Mouse (Mus musculus) ES-CJ7 (cell line): ENCODE results near the gene M6pr.
A peak's percentile ranks its signal among the peaks of the same experiment; 100 is the strongest.

Source experiments
- DNase-seq: peaks from one replicate; pipeline ENCODE4 v3.0.0; 2011; ENCODE audit warnings: low read depth, low spot score

Gene M6pr

DNA sequence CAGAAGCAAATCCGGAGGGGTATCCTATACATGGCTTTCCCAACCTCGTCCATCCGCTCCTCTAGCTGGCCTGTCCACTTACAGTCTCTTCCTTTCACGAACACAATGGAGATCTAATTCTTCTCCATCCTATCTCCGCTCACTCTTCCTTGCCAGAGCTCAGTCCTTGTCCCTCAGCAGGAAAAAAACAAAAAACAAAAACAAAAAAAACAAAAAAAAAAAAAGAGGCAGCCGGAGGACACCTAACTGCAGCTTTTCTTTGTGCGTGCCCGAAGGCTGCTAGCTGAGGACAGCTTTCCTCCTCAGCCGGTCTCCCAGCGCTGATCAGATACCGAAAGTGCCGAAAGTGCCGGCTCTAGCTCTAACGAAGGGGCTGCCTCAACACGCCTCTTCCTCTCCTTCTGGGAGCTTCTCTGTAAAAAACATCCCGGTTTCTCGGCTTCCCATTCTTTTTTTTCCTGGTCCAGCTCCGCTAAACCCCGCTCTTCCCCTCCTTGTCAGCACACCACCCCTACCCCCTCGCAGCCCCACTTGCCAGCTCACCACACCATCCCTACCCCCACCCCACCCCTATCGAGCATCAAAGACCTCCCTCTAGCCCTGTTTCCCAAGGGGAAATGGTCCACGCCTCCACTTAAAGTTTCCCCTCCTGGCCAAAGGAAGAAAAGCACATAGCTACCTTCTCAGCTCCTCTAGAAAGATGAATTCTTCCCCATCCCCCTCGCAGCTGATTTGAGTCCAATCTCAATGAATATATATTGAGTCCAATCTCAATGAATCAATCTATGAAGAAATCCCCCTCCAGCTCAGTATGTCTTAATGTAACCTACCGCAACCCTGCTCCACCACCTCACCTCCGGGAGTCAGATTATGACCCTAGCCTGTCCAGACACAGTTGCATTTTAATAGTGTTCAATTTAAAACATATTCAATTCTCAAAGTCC lies 11.0 kb upstream of the M6pr start:
- DNase-seq: peak; percentile 76

DNA sequence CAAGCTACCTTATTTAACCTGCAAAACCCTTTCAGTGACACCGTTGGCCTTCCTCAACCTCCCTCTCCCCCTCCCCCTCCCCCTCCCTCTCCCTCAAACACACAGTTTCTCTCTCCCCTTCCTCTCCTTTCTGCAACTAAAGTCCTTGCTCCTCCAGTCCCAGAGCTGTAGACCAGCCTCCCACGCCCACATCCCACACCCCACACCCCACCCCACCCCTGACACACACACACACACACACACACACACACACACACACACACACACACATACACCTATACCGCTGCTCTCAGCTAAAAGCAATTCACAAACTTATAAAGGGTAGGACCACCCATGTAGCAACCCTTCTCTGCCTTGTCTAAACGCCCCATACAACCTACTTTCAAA lies 10.3 kb upstream of the M6pr start:
- no peak for DNase-seq

DNA sequence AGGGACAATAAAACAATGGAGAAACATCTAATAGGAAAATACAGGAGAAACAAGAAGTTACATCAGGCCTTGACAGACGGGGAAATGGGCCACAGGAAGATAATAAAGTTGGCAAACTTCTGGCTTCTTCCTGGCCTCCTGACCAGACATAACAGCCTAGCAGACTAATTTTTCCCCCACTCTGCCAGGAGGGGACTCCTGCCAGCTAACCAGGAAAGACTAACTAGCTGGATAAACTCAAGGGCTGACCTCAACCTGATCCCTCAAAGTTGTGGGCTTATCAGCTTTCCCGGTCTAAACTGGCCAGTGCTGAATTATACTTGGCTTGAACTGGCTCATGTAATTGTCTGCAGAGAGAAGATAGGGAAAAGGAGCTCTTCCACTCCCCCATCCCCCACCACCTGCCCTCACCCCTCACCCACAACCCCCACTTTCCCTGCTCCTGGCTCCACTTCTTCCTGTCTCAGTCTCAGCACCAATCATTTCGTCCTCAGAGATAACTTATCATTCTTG lies 8.8 kb upstream of the M6pr start:
- DNase-seq: peak; percentile 58

DNA sequence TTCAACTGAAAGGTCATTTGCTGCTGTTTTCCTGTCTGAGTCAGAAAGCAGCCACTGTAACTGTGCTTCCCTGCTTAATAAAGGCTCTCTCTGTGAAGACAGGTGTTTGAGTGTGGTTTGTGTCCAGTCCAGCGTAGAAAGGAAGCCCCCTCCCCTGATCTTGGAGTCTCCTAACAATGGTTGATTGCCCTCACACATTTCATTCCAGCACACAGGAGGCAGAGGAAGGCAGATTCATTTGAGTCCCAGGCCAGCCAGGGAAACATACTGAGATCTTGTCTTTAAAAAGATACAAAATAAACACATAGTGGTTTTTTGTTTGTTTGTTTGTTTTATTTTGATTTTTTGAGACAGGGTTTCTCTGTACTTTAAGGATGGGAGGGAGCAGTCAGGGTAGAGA lies 6.4 kb upstream of the M6pr start:
- no peak for DNase-seq

DNA sequence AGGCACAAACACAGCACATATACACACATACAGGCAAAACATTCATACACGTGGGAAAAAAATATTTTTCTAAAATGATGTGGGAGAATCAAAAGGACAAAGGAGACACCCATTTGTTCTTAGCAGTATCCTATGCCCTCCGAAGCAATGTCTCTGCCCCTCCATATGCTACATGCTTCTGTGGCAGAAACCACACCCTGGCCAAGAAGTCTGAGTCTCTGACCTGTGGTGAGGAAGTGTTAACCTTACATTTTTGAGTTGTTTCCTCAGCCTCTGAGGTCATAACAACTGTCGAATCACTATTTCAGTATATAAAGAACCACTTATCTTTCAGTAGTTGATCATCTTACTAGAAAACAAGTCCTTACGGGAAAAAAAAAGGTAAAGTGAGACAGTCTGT lies 5.9 kb upstream of the M6pr start:
- no peak for DNase-seq

DNA sequence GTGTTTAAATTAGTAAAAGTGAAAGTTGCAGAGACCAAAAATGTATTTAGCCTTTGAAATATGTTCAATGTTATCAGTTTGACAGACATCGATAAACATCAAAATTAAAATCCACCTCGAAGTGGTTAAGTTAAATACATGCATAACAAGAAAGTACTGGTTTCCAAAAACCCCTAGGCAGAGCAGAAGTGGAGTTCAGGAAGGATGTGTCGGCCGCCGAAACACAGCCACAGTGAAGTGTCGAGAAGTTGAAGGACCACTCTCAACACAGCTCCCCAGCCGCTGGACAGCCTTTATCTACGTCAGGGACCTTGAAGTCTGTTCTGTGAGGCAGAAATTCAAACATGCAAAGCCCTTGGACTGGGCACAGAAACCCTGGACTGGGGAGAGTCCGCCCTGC lies 5.0 kb upstream of the M6pr start:
- no peak for DNase-seq

DNA sequence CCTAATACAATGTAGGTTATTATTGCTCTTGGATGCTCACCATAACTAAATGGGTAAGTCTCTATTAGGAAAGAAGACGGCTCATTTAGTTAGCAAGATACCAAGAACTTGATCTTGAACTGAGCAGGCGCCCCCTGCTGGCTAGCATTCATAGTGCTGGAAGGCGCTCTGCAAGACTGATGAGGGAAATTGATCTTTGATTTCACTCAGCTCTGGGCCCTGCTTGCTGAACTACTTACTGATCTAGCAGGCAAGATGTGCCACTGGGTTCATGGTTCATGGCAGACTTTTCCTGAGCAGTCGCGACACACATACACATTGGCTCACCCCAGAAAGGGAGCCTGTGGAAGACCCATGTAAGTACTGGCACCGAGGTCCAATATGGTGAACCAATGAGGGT lies 4.2 kb upstream of the M6pr start:
- peak; percentile 93 for DNase-seq

DNA sequence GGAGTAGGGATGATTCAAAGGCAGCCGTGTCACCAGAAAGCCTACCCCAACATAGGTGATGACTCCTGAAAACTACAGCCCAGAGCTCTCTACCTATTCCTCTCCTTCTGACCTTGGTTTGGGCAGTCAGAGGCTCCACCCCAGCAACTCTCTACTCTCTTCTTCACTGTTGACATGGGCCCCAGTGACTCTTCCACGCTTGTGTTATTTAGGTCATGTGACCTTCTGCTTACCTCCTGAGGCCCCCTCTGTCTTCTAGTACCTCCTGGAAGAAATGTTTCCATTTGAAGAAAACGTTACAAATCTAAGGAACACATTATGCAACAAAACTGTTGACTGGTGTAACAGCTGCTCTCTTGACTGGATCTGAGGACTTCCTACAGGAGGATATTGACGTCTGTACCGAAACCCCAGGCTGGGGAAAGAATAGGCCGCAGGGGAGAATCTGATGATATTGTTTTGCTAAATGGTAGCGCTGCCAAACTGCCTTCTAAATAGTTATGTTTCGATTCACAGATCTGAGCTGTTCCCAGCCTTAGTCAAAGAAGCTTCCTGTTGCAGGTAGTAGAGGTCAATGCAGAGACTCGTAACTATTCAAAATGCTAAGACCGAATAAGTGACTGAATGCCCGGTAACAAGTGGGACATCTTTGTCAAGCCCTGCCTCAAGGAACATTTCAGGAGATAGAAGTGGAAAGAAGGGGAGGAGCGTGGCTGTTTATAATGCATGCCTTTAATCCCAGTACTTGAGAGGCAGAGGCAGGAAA lies 3.5 kb upstream of the M6pr start:
- DNase-seq: no peak

DNA sequence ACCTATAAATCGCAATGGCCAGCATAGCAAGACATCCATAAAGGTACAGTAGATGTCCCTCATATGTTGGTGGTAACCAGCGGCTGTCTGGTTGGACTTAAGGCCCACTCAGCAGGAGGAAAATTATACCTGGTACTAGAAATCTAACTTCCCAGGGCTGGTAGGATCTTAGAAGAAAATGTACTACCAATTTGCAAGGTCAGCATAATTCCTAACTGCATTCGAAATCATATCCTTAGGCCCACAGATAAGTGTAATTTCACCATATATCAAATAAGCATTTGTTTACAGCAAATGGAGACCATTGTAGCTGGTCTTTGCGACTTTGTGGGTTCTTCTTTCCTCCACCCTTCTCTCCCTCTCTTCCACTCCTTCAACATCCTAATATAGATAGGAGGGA lies 1.8 kb upstream of the M6pr start:
- no peak for DNase-seq

DNA sequence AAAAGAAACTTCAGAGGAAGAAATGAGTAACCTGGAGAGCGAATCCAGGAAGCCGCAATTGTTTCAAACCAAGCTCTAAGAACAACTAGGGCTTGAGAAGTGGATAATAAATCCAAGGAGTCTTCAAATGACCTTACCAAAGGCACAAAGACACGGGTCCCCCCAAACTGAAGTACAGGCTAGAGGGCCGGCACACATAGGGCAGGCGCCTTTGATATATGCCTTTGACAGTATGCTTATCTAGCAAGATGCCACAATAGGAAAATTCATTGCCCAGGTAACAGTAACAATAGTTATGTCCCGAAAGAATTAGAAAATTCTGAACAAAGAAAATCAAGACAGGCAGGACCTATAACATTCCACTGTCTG lies 400 bp upstream of the M6pr start:
- no peak for DNase-seq

DNA sequence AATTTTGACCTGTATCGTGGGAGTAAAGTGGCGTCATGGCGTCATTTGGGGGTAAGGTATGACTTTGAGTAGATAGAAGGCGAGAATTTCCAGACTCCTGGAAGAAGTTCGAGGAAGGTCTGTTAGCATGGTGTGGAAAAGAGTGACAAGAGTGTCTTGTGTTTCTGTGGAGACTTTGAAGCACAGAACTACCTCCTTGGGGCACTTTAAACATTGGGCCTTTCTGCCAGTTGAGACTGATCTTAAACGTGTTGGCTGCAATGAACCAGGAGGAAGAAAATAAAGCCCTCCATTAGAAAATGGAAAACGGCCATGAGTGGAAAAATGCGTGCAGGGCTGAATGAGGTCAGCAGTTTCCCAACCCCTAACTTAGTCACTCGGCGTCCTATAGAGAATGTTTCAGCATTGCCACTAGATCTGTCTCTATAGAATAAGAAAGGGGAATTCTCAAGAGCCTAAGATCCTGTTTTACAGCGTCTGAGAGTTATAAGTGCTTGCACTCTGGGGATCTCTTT lies 983 bp downstream of the M6pr start:
- no peak for DNase-seq

DNA sequence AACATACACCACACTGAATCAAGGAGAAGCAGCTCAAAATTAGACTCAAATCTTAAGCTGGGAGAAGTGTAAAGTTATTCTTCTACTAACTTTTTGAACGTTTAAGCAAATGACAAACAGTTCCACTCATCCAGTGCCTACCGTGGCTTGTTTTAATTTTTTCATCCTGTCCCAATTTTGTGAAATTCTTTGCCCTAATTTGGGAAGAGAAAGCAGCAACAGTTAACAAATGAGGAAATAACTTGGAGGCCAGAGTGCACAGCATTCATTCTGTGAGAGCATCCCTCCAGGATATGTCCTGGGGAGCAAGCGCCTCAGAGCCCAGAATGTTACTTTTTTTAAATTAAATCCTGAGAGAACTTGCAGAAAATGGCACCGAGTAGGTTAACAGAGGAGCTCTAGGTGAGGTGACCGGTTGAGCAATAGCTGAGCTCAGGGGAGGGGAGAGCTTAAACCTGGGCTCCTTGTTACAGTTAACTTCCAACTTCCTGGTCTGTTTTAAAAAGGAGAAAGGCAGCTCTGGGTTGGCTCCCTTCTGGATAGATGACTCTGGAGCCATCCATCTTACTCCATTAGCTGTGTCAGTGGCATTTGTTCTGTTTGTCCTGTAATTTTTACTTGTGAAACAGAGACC lies 1.8 kb downstream of the M6pr start:
- DNase-seq: no peak

DNA sequence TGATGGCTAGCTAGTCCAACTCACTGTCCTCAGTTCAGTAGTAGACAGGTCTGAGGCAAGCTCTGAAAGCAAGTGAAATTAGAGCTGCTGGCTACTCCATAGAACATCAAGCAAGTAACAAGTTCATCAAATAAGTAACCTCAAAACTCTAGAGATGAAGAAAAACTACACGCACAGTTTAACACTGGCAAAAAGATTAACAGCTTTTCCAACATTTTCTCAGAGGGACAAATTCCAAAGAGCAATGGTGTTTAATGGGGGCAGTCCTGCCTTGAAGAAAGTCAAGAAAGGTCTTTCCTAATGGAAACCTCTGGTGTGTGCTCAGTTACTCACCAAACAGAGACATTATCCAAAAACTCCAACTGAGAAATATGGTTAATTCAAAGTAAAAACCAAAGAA lies 10.2 kb downstream of the M6pr start:
- DNase-seq: no peak

DNA sequence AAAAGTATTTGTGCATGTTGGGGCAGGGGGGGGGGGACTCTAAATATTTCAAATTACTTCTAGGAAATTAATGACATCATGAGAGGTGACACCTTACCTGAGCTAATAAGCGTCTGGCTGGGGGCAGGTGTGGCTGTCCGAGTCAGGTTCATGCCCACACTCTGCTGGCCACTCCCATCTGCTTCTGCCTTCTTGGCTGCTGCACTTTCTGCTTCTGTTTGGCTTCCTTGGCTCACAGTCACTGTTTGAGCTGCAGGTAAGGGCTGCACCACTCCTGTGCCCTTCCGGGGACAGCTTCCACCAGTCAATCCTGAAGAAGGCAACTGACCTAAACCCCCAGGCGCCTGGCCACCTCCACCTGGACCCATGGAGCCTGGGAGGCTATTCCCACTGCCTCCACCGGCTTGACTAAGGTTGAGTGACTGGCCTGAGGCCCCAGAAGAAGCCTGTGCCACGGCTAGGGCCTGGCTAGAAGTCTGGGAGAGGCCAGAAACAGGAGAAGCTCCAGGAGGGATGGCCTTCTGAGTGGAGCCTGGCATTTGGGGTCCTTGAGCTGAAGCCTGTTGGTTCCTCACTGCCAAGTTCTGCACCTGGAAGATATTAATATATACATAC lies 16.9 kb downstream of the M6pr start:
- DNase-seq: no peak

DNA sequence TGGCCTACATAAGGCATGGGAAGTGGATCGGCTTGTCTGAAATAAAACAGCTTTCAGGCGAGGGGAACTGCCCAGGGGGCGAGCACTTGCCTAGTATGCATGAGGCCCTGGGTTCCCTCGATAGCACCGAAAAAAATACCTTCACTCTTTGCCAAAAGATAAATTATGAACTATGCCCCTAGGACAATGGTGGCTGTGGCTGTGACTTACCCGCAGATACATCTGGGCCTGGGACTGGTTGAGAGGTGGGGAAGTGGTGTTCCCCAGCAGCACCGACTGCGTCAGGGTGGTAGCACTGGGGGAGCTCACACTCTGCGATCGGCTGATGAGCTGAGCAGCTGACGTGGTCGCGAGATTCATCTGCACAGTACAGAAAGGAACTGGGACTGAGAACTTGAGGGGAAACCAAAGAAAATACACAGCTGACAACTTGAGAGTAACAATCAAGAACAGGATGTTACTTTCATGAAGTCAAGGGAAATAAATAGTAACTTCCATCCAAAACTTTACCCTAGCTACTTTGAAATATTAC lies 24.6 kb downstream of the M6pr start:
- DNase-seq: no peak

DNA sequence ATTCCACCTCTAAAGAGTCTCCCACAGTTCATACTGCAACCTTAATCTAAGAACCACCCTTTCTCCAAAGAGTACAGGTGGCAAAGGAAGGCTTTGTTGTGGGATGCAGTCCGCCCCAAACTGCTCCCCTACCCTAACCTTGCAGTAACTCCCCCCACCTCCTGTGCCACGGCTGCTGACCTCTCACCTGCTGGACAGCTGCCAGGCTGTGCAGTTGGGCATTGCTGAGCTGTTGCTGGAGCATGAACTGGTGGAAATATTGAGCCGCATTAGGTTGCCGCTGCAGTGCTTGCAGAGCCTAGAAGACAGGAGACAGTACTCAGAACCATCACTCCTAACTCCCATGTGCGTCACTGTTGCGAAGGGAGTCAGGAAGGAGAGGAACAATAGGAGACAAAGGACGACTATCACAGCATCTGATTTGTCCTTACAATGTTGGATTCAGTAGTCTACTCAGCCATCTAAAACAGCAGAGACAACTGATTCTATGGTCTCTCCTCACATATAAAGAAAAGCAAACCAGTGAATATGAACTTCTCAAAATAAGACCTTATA lies 26.3 kb downstream of the M6pr start:
- peak; percentile 66 for DNase-seq

DNA sequence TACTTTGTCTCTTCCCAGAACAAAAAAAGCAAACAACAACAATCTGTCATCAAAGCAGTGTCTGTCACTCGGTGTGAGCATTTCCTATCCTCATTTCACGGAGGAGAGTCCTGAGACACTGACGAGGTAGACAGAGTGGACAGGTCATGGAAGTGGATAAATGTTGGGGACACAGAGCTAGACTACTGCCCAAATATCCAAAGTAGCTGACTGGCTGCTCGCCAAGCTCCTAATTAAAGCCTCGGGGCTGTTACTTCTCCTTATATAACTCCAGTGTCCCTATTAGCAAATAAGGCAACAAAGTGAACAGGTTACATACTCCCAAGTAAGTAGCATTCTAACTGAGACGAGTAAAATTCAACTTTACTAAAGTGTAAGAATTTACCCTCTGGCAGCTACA lies 29.0 kb downstream of the M6pr start:
- no peak for DNase-seq

DNA sequence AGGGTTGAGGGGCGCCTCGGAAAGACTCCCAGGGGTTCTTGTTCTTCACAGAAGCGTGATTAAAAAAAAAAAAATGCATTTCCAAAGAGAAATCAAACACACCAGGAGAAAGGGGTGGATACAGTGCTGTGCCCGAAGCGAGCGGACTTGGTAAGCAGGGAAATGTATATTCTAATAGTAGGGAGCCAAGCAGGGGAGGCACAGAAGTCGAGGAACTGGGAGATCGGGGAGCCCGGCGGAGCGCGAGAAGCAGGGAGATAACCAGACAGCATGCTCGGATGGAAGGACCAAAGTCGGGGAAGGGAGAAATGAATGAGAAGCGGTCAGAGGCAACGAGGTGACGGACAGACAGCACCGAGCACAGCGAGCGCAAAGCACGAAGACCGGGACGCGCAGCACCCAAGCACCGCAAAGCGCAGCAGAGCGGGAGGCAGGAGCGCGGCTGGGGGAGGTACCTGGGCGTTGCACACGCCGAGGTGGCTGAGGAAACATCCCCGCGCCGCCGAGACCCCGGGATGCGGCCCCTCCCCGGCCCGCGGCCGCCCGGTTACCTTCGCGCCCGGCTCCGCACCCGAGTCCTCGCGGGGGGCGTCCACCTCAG lies 30.6 kb downstream of the M6pr start:
- peak; percentile 78 for DNase-seq

DNA sequence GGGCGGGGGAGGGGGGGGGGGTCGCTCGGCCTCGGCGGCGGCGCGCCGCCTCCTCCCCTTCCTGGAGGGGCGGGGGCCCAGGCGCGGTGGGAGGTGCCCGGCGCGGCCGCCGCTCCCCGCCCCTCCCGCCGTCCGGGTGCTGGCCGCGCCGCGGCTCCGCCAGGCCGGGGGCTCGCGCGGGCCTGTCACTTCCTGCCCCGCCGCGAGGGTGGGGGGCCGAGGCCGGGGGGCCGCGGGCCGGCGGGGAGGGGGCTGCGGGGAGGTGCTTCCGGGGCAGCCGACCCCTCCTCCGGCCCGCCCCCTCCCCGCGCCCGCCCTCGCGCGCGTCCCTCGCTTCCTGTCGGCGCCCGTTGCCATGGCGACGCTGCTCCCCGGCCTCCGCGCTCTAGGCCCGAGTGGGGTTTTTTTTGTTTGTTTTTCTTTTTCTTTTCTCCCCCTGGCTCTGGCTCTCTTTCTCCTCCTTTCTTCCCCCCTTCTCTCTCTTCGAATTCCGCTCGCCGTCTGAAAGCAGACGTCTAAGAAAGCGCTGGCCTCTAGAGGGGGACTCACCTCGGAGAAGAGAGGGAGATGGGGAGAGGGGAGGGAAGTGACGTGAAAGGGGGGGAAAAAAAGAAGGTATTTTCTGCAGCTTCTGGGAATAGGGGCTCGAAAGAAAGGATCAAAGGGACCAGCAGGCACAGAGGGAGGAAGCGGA lies 31.3 kb downstream of the M6pr start:
- peak; percentile 90 for DNase-seq

DNA sequence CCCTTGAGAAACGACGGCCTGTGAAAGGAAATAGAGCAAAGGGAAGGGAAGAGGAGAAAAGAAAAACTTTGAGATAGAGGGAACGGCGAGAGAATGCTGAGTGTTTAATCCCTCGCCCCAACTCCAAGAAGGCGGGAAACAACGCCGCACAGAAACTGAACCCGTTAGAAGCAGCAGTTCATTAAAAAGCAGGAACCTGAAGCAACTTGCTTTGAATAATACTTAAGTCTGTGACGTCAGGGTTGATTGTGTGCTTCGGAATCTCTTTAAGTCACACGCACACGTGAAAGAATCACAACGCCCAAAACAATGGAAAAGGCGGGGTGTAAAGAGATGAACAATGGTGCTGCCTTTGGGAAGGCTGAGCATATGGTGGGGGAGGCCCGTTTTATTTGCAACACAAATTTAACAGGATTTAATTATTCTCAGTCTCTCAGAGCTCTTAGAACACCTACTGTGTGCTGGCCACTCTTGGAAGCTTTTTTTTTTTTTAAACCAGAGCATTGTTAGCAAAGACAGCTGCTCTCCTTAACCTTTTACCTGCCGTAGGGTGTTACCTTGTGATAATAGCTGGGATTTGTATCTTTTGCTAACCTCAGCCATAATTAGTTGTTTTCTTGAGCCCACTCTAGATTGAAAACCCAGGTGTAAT lies 32.0 kb downstream of the M6pr start, which contains the start of gene Phc1:
Gene Phc1 (minus strand): TSS at position 213 of the 652 bp plus-strand sequence.
- peak; percentile 100 for DNase-seq
